Mouse (Mus musculus) kidney, adult 2 months (tissue): Measurements from ENCODE around the gene Zfp541.

Experiments
- CTCF ChIP-seq: fragments of 200-500 bp; conservative IDR thresholded peaks from 2 replicates; pipeline ENCODE4 v1.5.1; 2011; ENCODE audit warnings: low read depth, mild to moderate bottlenecking, control low read depth, low read length, moderate library complexity, mixed read lengths; ENCODE audit not compliant: insufficient read depth, insufficient read length
- POLR2A ChIP-seq: fragments of 200-500 bp; IDR thresholded peaks from one replicate; pipeline ENCODE4 v1.6.1; 2011; ENCODE audit warnings: low read depth, low read length, control low read depth

DNA sequence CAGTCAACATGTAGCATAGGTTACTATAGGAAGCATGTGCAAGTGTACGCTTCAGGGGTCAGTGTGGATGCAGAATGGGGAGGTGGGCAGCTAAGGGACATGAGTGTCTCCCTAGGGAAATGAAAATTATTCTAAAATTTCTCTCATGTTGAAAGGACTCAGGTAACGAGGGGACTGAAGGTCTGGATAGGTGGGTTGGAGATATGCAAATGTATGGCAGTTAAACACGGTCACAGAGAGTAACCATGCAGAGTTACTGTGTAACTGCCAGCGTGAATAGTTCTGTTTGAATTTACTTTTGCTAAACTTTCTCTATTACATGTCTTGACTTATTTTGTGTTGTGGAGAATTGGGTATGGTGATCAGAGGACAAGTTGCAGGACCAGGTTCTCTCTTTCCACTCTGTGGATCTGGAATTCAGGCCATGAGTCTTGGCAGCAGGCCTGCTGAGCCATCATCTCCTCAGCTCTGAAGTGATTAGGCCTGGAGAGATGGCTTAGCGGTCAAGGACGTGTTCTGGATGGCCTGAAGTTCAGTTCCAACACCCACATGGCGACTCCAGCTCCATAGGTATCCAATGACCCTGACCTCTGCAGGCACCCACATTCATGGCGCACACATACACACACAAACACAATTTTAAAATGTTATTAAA, 47.0 kb upstream of the Zfp541 start:
- TF ChIP-seq CTCF (no peak), POLR2A (no peak)
